Mouse (Mus musculus) forebrain, postnatal 0 days (tissue): Measurements from ENCODE around the gene 1600015I10Rik. TPM values are rescaled to one million over a fixed set of nuclear protein-coding genes. Genes with fewer than 3 reads are reported as not detected.
"Not testable (repeated sequence)": the region's sequence is repeated elsewhere in the genome, so short reads cannot be mapped to it uniquely, and the experiment has no call there.

Experiments
- ATAC-seq: fragments of 200-750 bp; cut with Nextera tagmentation; 2 replicates; pipeline ENCODE4 v1.8.0; 2017; ENCODE audit warnings: mild to moderate bottlenecking, moderate library complexity
- DNase-seq: peaks from one replicate; pipeline ENCODE4 v3.0.0-alpha.2; 2015
- H3K27ac ChIP-seq: fragments of 300-500 bp; sonication (generic); 2 replicates; pipeline ENCODE4 v1.5.1; 2014; ENCODE audit warnings: low read depth, mild to moderate bottlenecking, antibody characterized with exemption, low read length, moderate library complexity, mixed read lengths
- H3K27me3 ChIP-seq: fragments of 300-500 bp; sonication (generic); 2 replicates; pipeline ENCODE4 v1.6.1; 2014; ENCODE audit warnings: mild to moderate bottlenecking, low read length, mixed read lengths; ENCODE audit not compliant: insufficient read depth
- H3K36me3 ChIP-seq: fragments of 300-500 bp; sonication (generic); 2 replicates; pipeline ENCODE4 v1.6.1; 2014; ENCODE audit warnings: mild to moderate bottlenecking, moderate library complexity; ENCODE audit not compliant: insufficient read depth
- H3K4me1 ChIP-seq: fragments of 300-500 bp; sonication (generic); 2 replicates; pipeline ENCODE4 v1.6.1; 2014; ENCODE audit warnings: antibody characterized with exemption; ENCODE audit not compliant: insufficient read depth
- H3K4me2 ChIP-seq: fragments of 300-500 bp; sonication (generic); 2 replicates; pipeline ENCODE4 v1.6.1; 2014; ENCODE audit warnings: low read depth, mild to moderate bottlenecking, moderate library complexity
- H3K4me3 ChIP-seq: fragments of 300-500 bp; sonication (generic); 2 replicates; pipeline ENCODE4 v1.5.1; 2014; ENCODE audit warnings: low read depth, low read length, mixed read lengths
- H3K9ac ChIP-seq: fragments of 300-500 bp; sonication (generic); 2 replicates; pipeline ENCODE4 v1.6.1; 2014; ENCODE audit warnings: mild to moderate bottlenecking
- H3K9me3 ChIP-seq: fragments of 300-500 bp; sonication (generic); 2 replicates; pipeline ENCODE4 v1.6.1; 2016; ENCODE audit warnings: low read length
- CTCF ChIP-seq: sonication (generic); IDR thresholded peaks from 2 replicates; pipeline ENCODE4 v1.5.1; 2016; ENCODE audit warnings: antibody characterized with exemption, control low read depth, low read depth
- WGBS: fragments of 180-500 bp; shearing (Covaris S2); extraction: QIAGEN DNeasy Blood & Tissue Kit; methylation state at CpG from one replicate; pipeline ENCODE4 v1.1.7; 2014; 5-methylcytosine and 5-hydroxymethylcytosine counted together
- polyA plus RNA-seq: library from polyadenylated mRNA; unstranded; fragments of >200 nt; fragmentation: Nextera tagmentation; extraction: Ambion mirVana; gene quantifications from 2 replicates; pipeline ENCODE4 v1.2.1, GENCODE M21; 2015
- total RNA-seq: library from RNA; depleted of rRNA; stranded (reverse); fragments of >200 nt; gene quantifications from 2 replicates; pipeline ENCODE4 v1.2.3, GENCODE M21; 2014; rRNA removed

Gene 1600015I10Rik
- total RNA-seq (not detected in 2 replicates), polyA plus RNA-seq (not detected in 2 replicates)

- 93% methylated on average over 5 of the region's 5 CpGs for WGBS
- DNase-seq: no peak
- no peak for ATAC-seq
These were observed at the start of gene 1600015I10Rik for GRCm38 (mm10) chr6:48929595-48929994. Gene 1600015I10Rik (plus strand): TSS chr6:48929895.

GRCm38 (mm10) chr6:48894203-48894602, 35.5 kb upstream of the 1600015I10Rik start:
- Histone ChIP-seq H3K27me3 (no peaks in the 10 kb centered on the region), H3K9me3 (no peaks in the 10 kb centered on the region), H3K4me2 (no peak overlapping the region), H3K36me3 (no peaks in the 10 kb centered on the region), H3K4me3 (no peak overlapping the region), H3K27ac (no peak overlapping the region), H3K9ac (no peak overlapping the region), H3K4me1 (no peaks in the 10 kb centered on the region)
- 53% methylated on average over 4 of the region's 4 CpGs for WGBS
- no peak for TF ChIP-seq CTCF
- ATAC-seq: no peak
- DNase-seq: no peak

More at GRCm38 (mm10) chr6:48929595-48929994, at the start of gene 1600015I10Rik:
- no peaks in the 10 kb centered on the region for H3K36me3 ChIP-seq
- no peak within 1 kb of the TSS for H3K27ac ChIP-seq
- H3K4me3 ChIP-seq: no peak within 1 kb of the TSS
- no peaks in the 10 kb centered on the region for H3K9me3 ChIP-seq
- no peaks in the 10 kb centered on the region for H3K4me1 ChIP-seq
- no peak for TF ChIP-seq CTCF
- no peak within 1 kb of the TSS for H3K4me2 ChIP-seq
- no peak within 1 kb of the TSS for H3K9ac ChIP-seq
- no peaks in the 10 kb centered on the region for H3K27me3 ChIP-seq

GRCm38 (mm10) chr6:48894938-48895818, 34.5 kb upstream of the 1600015I10Rik start:
- Histone ChIP-seq H3K9me3 (no peaks in the 10 kb centered on the region), H3K27me3 (no peaks in the 10 kb centered on the region), H3K27ac (no peak overlapping the region), H3K4me1 (no peaks in the 10 kb centered on the region), H3K4me3 (no peak overlapping the region), H3K9ac (no peak overlapping the region), H3K36me3 (no peaks in the 10 kb centered on the region), H3K4me2 (no peak overlapping the region)
- DNase-seq (no peak), ATAC-seq (no peak)
- 92% methylated on average over 8 of the region's 8 CpGs for WGBS
- no peak for TF ChIP-seq CTCF

- H3K27ac ChIP-seq: no peak overlapping the region
- ATAC-seq: no peak
- no peak overlapping the region for H3K9ac ChIP-seq
- H3K4me2 ChIP-seq: no peak overlapping the region
- H3K4me1 ChIP-seq: no peaks in the 10 kb centered on the region
- no peaks in the 10 kb centered on the region for H3K36me3 ChIP-seq
- no peak overlapping the region for H3K4me3 ChIP-seq
- H3K9me3 ChIP-seq: no peaks in the 10 kb centered on the region
- no peak for DNase-seq
- WGBS: 75% methylated on average over 5 of the region's 5 CpGs
- H3K27me3 ChIP-seq: no peaks in the 10 kb centered on the region
- TF ChIP-seq CTCF: no peak
These were observed 33.8 kb upstream of the 1600015I10Rik start for GRCm38 (mm10) chr6:48895941-48896340.

GRCm38 (mm10) chr6:48896956-48897355, 32.7 kb upstream of the 1600015I10Rik start:
- H3K4me2 ChIP-seq: no peak overlapping the region
- no peak overlapping the region for H3K4me3 ChIP-seq
- TF ChIP-seq CTCF: no peak
- ATAC-seq: no peak
- 81% methylated on average over 5 of the region's 5 CpGs for WGBS
- no peak overlapping the region for H3K9ac ChIP-seq
- no peaks in the 10 kb centered on the region for H3K4me1 ChIP-seq
- DNase-seq: no peak
- no peak overlapping the region for H3K27ac ChIP-seq
- no peaks in the 10 kb centered on the region for H3K9me3 ChIP-seq
- no peaks in the 10 kb centered on the region for H3K27me3 ChIP-seq
- no peaks in the 10 kb centered on the region for H3K36me3 ChIP-seq

GRCm38 (mm10) chr6:48901316-48901715, 28.4 kb upstream of the 1600015I10Rik start:
- not testable (repeated sequence) for H3K9me3 ChIP-seq, H3K27me3 ChIP-seq, ATAC-seq, H3K36me3 ChIP-seq, H3K4me3 ChIP-seq, DNase-seq, H3K4me2 ChIP-seq, H3K4me1 ChIP-seq, H3K9ac ChIP-seq, H3K27ac ChIP-seq
- WGBS: 86% methylated on average over 11 of the region's 11 CpGs

- no peak overlapping the region for H3K27ac ChIP-seq
- ATAC-seq: no peak
- 90% methylated on average over 17 of the region's 17 CpGs for WGBS
- H3K27me3 ChIP-seq: no peaks in the 10 kb centered on the region
- H3K9ac ChIP-seq: no peak overlapping the region
- no peaks in the 10 kb centered on the region for H3K36me3 ChIP-seq
- no peak for DNase-seq
- no peak overlapping the region for H3K4me3 ChIP-seq
- TF ChIP-seq CTCF: no peak
- H3K4me2 ChIP-seq: no peak overlapping the region
- no peaks in the 10 kb centered on the region for H3K9me3 ChIP-seq
- no peaks in the 10 kb centered on the region for H3K4me1 ChIP-seq
These were observed 26.9 kb upstream of the 1600015I10Rik start for GRCm38 (mm10) chr6:48902511-48903406.
